Mouse (Mus musculus) natural killer cell, adult 2 months (primary cell): ENCODE data around the gene Tango6.
A peak's percentile ranks its signal among the peaks of the same experiment; 100 is the strongest.

Source experiments
- DNase-seq, 2 experiments: peaks; one replicate each; pipeline ENCODE4 v3.0.0; 2022; ENCODE audit warnings: low spot score in 2 of 2

Gene Tango6

GRCm38 (mm10) chr8:106761317-106761716 is 78.4 kb downstream of the Tango6 start:
- DNase-seq = no peak

DNA sequence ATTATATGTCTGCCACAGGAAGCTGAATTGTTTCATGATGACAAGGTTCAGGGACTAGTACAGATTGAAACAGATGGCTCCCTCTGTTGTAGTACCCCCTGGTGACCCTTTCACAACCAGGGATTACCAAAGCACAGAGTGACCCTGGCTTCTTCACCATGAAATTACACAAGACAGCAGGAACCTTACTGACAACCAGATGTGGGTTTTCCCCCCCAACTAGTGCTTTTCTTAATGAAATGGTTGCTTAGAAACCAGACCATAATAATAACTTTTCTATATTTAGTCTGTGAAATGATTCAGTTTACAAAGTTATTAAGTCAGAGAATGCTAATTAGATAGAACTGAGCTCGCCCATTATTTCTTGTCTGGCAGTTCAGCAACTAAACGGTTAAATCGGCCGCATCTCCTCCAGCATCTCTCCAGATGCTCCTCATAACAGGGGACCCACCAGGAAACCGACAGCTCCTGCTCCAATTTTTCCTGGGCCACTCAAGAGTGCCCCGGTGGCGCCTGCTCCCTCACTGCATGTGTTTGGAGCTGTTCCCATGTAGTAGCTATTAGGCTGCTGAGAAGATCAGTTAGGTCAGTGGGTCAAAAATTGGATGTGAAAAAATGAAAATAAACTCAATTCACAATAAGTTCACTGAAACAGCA is 79.1 kb downstream of the Tango6 start:
- DNase-seq = no peak

GRCm38 (mm10) chr8:106764529-106764928 is 81.7 kb downstream of the Tango6 start:
- no peak for DNase-seq

- no peak for DNase-seq
Measured at GRCm38 (mm10) chr8:106765570-106765969, 82.7 kb downstream of the Tango6 start.

DNA sequence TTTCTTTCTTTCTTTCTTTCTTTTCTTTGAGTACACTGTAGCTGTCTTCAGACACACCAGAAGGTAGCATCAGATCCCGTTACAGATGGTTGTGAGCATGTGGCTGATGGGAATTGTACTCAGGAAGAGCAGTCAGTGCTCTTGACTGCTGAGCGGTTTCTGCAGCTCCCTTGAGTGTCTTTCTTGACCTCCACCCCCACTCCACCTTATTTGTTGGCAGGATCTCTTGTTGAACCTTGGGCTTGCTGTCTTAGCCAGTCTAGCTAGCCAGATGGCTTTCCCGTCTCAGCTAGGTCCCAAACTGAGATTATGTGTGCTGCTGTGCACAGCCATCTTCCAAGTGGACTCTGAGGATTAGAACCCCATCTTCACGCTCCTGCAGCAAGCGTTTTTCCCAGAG is 83.9 kb downstream of the Tango6 start:
- no peak for DNase-seq

GRCm38 (mm10) chr8:106769147-106769805 is 86.4 kb downstream of the Tango6 start:
- no peak for DNase-seq

DNA sequence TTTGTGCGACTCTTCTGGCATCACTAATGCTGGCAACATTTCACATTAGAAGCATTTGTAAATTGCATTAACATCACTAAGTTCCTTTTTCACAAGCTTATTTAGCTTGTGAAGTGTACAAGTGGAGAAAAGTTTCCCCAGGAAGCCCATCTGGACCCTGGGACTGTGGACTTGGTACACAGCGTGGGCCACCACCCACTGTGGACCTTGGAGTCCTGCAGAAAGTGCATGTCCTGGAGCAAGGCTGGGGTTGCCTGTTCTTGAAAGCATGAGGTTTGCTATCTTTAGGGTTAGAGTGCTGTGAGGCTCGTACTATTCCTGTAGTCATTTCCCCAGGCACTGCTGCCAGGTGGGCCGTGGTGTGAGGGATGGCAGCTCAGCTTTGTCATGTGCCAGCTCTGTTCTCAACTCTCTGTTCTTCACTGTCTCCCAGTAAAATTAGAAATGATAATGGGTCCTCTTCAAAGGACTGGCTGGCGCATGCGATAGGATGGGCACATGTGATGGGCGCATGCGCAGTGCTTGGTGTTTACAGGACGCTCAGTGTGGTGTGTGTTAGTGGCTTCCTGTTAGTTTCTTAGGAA is 87.8 kb downstream of the Tango6 start:
- DNase-seq = no peak

GRCm38 (mm10) chr8:106772094-106772493 is 89.2 kb downstream of the Tango6 start:
- DNase-seq = no peak

- no peak for DNase-seq
Measured at GRCm38 (mm10) chr8:106772501-106772900, 89.6 kb downstream of the Tango6 start.

DNA sequence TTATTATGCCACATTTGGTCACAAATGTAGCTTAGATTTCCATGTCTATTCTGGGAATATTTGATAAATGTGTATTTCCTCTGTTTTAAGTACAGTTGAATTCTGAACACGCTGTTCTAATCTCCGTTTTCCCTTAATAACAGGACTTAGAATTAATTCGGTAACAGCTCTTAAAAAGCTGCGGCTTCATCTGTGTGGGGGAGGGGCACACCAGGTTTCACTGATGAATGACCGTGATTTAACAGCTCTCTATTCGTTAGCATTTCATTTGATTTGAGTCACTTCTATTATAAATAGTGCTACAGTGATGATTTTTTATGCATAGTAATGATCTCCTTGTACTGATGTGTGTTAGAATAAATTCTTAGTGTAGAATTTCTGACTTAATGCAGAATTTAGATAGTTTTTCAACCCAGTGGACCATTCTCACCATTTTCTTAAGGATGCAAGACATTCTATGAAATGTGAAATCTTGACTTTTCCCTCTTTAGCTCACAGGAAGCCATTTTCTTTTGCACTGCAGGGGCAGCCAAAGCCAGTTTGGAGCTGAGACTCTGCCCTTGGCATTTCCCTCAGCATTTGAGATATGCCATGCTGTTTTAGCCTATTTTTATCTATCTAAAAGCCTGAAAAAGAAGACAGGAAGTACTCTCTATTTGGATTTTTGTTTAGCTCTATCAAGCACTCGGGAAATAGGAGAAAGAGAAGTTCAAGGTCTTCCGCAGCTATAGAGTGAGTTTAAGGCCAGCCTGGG is 91.9 kb downstream of the Tango6 start:
- no peak for DNase-seq

DNA sequence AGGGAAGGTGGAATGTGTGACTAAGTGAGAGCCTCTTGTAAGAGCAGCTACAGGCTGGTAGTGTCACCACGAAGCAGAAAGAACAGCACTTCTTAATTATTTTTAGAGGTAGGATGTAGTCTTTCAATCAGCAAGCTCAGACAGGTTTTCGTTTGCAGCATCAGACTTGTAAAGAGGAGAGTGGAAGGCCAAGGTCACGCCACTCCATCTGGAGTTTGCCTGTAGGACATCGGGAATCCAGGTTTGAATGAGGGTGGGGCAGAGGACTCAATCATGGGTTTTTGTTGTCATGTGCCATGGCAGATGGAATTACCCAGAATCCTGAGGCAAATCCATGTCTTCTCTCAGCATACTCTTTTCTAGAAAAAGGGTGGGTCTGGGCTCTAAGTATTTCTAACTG is 106.8 kb downstream of the Tango6 start:
- DNase-seq = no peak

GRCm38 (mm10) chr8:106794820-106795219 is 112.0 kb downstream of the Tango6 start:
- DNase-seq = no peak

DNA sequence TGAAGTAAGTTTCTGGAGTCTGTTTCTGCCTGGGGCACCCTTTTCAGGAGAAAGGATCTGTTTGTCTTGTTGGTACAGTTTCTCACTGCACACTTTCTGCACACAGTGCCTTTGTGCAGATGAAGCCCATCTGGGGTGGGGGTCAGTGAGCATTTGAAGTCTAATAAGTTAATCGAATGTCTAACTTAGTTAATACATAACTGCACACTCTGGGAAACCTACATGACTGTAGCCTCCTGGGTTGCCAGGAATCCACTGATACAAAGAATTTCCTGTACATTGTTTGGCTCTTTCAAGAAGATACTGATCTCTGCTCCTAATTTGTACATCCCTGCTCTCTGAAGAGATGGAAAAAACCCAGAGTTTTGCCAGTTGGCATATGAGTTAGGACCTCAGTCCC is 117.0 kb downstream of the Tango6 start:
- DNase-seq = no peak

- DNase-seq = peak; percentile 41 to 57
Measured at GRCm38 (mm10) chr8:106801261-106801660, 118.4 kb downstream of the Tango6 start.

GRCm38 (mm10) chr8:106802384-106803137 is 119.7 kb downstream of the Tango6 start:
- peak; percentile 37 to 52 for DNase-seq

- DNase-seq = no peak
Measured at GRCm38 (mm10) chr8:106805859-106806258, 123.0 kb downstream of the Tango6 start.

DNA sequence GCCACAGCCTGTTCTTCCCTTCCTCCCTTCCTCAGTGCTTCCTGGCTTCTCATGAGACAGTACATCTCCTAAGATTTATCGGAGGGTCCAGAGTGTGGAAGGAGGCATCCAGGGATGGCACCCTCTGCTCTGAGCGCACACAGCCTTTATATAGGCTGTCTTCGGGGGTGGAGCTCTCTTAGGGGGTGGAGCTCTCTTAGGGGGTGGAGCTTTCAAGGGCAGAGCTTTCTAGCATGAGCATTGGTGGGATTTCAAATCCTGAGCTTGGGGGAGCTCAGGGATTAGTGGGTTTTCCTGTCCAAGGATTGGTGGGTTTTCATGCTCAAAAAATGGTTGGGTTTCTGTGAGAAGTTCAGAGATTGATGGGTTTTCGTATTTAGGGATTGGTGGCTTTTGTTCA is 124.6 kb downstream of the Tango6 start:
- DNase-seq = no peak

- DNase-seq = peak; percentile 52 to 67
Measured at GRCm38 (mm10) chr8:106809726-106810125, 126.9 kb downstream of the Tango6 start.

- no peak for DNase-seq
Measured at GRCm38 (mm10) chr8:106810406-106810805, 127.5 kb downstream of the Tango6 start.

DNA sequence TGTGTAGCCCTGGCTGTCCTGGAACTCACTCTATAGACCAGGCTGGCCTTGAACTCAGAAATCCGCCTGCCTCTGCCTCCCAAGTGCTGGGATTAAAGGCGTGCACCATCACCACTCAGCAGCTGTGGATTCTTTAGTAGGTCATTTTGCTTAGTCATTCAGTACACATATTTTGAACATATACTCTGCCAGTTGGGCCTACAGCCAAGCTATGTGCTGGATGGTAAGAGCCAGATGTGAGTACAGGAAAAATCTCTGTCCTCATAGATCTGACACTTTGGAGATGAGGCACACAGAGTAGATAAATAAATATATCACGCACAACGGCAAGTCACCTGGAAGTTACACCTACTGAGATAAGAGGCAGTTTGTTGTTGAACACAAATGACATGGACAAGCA is 129.7 kb downstream of the Tango6 start:
- no peak for DNase-seq

- DNase-seq = no peak
Measured at GRCm38 (mm10) chr8:106816431-106817170, 133.7 kb downstream of the Tango6 start.
